Mouse (Mus musculus): ENCODE data around the gene Ccr10.

Gene Ccr10

DNA sequence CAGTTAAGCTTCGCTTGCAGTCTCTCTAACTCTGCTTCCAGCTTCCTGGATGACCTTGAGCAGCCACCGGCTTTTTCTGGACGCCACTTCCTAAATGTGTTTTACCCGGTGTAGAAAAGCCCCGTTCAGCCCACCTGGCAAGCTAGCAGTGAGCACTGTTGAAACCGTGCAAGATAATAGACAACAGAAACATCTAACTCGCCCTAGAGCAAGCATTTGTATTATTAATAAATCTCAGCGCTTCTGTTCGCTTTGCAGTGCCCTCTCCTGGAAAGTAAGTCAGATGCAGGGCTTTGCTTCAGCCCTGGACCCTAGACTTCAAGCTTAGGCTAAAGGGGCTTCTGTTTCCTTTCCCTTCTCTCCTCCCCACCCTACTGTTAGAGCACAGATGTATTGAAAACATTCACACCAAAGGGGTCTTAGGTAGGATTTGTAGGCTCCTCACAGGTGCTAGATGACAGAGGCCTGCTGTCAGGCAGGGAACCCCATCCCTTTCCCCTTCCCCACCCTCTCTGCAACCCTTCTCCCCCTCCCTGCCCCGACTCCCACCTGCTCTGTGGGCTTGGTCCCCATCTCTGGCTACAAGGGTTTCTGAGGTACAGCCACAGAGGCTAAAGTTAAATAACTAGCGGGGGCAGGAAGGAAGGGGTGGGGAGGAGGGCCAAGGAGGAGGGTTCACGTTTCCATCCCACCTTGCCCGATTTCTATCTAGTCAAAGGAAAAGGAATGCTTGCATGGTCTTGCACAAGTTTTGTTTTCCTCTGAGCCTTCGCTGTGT lies at the start of gene Ccr10:
Ccr10 (minus strand) TSS at position 593 of the 778 bp plus-strand sequence.
- DNase-seq (ENCODE audit: low spot score in 2 of 2) = no peak

- no peak for DNase-seq (ENCODE audit: low spot score in 2 of 2)
These were observed 49.1 kb upstream of the Ccr10 start for GRCm38 (mm10) chr11:101224337-101224736.

GRCm38 (mm10) chr11:101221306-101221986 lies 46.2 kb upstream of the Ccr10 start:
- DNase-seq (ENCODE audit: low spot score in 2 of 2) = no peak

- DNase-seq (ENCODE audit: low spot score in 2 of 2) = no peak
These were observed 45.6 kb upstream of the Ccr10 start for GRCm38 (mm10) chr11:101220853-101221252.

DNA sequence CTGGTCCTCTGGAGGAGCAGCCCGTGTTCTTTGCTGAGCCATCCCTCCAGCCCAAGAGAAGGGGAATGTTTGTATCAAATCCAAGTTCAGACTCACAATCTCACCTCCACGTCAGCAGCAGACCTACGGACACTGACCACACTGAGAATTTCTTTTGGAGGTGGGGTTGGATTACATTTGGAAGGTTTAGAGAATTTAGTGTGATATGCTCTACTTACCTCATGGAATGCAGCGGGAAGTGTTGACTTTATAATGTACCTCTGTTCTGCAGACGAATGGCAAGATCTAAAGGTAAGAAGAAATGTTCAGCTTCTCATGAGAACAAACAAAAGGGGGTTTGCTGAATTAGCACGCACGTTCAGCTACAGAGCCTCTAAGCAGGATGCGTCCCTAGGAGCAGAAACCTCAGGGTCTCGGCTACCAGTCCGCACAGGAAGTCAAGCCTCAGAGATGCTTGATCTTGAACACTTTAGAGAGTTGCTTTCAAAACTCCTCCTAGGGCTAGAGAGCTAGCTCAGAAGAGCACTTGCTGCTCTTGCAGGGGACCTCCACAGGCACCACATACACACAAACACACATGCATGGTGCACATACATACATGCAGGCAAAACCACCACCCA lies 43.3 kb upstream of the Ccr10 start:
- DNase-seq (ENCODE audit: low spot score in 2 of 2) = no peak

DNA sequence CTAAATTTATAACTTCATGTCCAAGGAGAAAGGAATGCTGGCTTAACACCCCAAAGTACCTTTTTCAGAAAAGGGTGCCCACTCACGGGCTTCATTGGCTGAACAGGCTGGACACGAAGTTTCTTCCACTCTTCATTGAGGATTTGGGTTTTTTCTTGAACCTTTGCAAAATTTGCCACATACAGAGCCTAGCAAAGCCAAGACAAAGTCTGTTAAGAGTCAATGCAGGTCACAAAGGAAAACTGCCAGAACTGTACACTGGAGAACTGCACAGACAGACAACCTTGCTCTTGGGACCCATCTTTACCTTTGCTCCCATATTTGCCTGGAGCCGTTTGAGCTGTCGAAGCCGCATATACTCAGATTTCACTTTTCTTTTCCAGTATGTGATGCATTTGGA lies 41.7 kb upstream of the Ccr10 start:
- DNase-seq (ENCODE audit: low spot score in 2 of 2) = no peak

GRCm38 (mm10) chr11:101211970-101212369 lies 36.7 kb upstream of the Ccr10 start:
- peak in 1 of 2 experiments; percentile 26 for DNase-seq (ENCODE audit: low spot score in 2 of 2)

- peak; percentile 42 to 67 for DNase-seq (ENCODE audit: low spot score in 2 of 2)
These were observed 25.7 kb upstream of the Ccr10 start for GRCm38 (mm10) chr11:101200986-101201385.

- no peak for DNase-seq (ENCODE audit: low spot score in 2 of 2)
These were observed 24.3 kb upstream of the Ccr10 start for GRCm38 (mm10) chr11:101199555-101199954.

GRCm38 (mm10) chr11:101196175-101196574 lies 20.9 kb upstream of the Ccr10 start:
- no peak for DNase-seq (ENCODE audit: low spot score in 2 of 2)

- no peak for DNase-seq (ENCODE audit: low spot score in 2 of 2)
These were observed 20.3 kb upstream of the Ccr10 start for GRCm38 (mm10) chr11:101195571-101195970.

GRCm38 (mm10) chr11:101195101-101195500 lies 19.9 kb upstream of the Ccr10 start:
- no peak for DNase-seq (ENCODE audit: low spot score in 2 of 2)

- no peak for DNase-seq (ENCODE audit: low spot score in 2 of 2)
These were observed 19.4 kb upstream of the Ccr10 start for GRCm38 (mm10) chr11:101194643-101195042.

- no peak for DNase-seq (ENCODE audit: low spot score in 2 of 2)
These were observed 18.9 kb upstream of the Ccr10 start for GRCm38 (mm10) chr11:101194137-101194536.

- no peak for DNase-seq (ENCODE audit: low spot score in 2 of 2)
These were observed 17.8 kb upstream of the Ccr10 start for GRCm38 (mm10) chr11:101193076-101193475.

DNA sequence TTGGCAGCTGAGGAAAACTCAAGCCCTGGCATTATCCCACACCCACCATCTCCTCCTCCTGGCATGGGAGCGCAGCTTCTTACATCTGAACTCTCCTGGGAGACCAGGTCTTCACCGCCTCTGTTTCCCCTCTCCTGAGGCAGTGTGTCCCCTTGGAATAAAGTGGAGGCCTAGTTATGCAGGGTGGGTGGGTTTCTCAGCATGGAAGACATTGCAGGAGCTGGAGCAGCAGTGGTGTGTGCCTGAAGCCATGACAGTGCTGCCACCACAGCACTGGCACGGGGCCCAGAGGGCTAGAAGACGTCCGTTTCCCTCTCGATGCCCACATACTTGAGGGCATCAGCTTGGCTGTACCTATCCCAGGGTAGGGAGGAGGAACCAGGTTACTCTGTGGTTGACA lies 17.4 kb upstream of the Ccr10 start:
- DNase-seq (ENCODE audit: low spot score in 2 of 2) = no peak

- DNase-seq (ENCODE audit: low spot score in 2 of 2) = no peak
These were observed 16.8 kb upstream of the Ccr10 start for GRCm38 (mm10) chr11:101191919-101192470.

DNA sequence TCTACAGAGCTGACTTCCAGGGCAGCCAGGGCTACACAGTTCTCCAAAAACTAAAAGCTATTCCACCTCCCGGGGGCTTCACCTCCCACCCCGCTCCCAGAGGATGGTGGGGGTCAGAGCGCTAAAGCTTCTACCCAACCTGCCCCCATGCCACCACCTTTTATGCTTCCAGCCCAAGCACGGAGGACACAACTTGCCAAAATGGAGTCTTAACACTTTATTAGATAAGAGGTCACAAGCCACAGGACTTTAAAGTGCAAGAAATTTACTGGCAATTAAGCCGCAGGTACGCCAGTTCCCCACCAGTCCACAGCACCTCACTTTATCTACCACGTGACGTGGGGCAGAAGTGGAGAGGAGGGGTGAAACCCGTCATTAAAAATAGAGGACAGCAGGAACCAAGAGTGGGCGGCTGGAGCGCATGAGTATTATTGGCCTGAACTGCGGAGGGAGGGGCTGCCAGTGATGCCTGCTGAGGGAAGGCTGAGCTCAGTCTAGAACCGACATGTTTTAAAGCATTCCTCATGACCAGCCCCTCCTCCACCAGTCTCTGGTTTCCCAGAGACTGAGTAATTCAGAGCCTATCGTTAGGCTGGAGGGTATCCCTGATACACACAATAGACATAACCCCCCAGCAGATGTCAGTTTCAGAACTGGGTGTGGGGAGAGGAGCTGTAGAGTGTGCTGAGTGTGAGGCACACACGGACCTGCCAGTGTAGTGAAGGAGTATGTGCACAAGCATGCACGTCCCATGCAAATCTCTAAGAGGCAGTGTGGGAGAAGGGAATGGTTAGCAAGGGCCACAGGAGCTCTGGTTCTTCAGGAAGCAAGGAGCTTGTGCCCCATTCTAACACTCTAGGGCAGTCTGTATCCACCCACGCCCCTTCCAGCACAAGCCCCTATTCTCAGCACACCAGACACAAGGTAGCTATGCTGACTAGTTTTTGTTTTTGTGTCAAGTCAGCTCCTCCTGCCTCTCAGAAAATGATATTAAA lies 16.0 kb upstream of the Ccr10 start:
- peak in 1 of 2 experiments; percentile 43 for DNase-seq (ENCODE audit: low spot score in 2 of 2)

DNA sequence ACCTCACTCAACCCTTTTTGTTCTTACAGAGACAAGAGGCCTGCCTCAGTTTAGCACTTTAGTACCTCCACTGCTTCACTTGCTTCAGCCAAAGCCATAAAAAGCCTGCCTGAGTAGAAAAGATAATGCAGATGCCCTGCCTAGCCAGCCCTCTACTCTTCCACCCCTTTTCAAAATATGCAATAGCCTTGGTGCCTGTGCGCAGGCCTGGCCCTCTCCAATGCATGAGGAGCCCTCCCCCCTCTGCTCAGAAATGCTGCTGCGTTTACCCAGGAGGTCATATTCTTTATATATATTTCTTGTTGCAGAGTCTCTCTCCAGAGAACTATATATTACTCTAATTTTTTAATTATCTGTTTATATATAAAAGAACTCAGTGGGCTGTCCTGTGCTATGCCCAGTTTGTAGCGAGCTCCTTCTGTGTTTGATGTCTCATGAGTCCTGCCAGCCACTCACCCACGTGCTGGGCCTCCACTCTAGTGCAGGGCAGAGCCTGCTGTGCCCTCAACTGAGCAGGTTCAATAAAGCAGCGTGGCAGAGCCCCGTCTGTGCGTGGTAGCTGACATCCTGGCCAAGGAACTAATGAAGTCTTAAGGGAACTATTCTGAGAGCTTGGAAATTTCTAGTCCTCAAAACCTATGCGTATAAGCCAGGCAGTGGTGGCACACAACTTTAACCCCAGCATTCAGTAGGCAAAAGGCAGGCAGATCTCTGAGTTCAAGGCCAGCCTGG lies 15.1 kb upstream of the Ccr10 start:
- DNase-seq (ENCODE audit: low spot score in 2 of 2) = no peak

DNA sequence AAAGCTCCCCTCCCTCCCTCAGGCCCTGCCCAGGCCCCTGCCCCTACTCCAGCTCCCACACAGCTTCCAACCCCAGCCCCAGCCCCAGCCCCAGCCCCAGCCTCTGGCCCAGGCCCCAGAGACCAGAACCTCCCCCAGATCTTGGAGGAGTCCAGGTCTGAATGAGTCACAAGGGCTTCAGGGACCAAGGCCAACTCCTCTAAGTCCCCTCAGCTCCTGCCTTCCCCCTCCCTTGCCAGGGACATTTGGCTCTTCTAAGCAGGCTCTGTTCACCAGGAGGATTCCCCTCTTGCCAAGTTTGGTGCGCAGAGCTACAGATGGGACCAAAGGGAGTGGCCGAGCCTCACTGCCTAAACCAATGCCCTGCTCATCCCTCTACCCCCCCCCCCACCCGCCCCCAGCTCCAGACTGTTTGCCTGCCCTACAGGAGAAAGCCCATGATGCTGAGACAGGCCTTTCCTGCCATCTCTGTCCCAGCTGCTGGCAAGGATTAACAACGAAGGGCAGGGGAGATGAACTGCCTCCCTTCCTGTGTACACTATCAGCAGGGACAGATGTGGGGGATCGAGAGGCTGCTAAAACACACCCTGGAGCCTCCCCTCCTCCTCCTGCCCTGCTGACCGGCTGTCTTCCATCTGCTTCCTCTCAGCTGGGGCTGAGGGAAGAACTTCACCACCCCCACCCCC lies 14.4 kb upstream of the Ccr10 start:
- peak in 1 of 2 experiments; percentile 49 for DNase-seq (ENCODE audit: low spot score in 2 of 2)

All from right cerebral cortex, adult 2 months (tissue).